Mouse (Mus musculus): ENCODE data around the gene Taf1a. TPM values are rescaled to one million over a fixed set of nuclear protein-coding genes. Genes with fewer than 3 reads are reported as not detected.

The Taf1a gene
- 21.0 TPM for total RNA-seq (2023)

DNA sequence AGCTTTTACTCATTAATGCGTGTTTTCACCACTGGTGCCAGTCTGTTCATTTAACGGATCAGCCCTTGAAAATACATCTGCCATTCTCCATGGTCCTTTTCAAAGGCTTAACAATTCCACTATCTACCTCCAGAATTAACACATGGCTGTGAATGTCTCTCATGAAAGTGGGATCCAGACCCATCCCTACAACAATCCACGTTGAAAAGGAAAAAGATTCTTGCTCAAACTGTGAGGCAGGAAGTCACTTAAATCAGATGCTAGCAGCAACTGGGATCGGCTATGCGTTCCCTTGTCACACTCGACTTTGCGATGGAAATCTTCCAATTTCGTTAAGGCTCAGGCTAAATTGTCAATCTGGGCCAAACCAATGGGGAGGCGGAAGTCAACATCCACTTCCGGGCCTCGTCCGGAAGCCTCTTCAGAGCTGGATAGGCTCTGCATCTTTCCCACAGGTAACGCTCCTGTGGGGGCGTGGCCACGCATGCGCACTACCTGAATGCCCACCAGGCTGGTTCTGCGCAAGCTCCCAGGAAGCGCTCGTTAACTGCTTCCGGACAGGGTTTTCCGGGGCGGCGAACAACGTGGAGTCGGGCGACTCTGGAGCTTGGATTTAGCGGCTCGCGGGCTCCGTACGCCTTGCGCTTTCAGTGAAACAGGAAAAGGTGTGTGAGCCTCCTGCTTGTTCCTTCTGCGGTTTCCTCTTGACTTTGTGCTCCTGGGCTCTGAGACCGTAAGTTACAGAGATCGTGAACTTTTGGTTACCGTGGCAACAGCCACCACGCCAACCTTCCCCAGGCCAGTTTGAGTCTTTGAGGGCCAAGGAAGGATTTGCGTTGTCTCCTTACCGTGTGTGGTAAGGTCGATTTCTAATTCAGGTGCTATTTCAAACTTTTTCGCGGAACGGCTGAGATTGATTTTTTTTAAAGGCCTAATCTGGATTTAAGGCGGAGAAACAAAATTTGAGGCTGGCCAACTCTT is at the start of gene Taf1a:
Gene Taf1a, plus strand, starts transcription at position 556 of the 981 bp plus-strand sequence.

DNA sequence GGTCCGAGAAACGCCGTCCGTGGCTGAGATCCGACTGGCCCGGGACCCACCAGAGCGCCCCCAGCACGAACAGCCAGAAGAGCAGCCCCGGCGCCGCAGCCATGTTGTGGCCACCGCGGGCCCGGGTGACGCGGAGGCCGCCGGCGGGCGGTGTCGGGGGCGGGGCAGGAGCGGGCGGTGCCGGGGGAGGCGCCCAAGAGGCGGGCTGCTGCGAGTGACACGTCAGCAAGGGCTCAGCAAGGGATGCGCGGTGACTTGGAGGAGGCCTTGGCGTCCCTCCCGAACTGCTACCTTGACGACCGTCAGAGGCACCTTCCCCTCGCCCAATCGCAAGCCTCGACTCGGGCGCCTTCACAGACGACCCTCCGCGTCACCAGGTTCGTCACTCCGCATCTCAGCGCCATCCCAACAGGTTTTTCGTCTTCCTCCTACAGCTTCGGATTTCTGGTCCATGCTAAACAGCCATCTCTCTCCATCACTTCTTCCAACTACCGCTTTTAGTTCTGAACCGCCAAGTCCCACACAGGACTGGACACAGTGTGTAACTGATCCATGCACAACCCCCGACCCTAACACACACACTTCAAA is 19.3 kb upstream of the Taf1a start, which contains the start of gene Mia3:
Gene Mia3, minus strand, starts transcription at position 127 of the 588 bp plus-strand sequence.

DNA sequence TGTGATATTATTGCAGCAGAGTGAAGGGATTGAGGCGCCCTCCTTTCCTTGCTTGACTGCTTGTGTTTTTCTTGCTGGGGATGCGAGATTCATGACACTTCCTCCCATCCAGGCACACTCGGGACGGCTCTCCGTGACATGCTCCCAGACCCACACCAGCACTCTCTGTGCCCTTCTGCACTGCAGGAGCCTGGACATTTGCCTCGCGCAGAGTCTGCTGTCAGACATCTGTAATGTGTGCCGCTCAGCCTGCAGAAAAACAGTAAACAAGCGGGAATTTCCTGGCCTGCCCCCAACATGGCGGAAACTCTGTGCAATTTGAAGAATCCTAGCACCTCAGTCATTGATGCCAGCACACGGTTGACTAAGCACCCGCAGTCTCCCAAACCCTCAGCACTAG is 29.1 kb downstream of the Taf1a start, which contains the start of gene Hhipl2:
Gene Hhipl2, plus strand, starts transcription at position 343 of the 400 bp plus-strand sequence.

Other genes starting within 250 kb of the Taf1a start
- gene Disp1, start 167.5 kb upstream of the Taf1a start, total RNA-seq (2023) = 26.9 TPM
- 43.6 TPM for gene Aida, start 92.4 kb upstream of the Taf1a start, total RNA-seq (2023)
- 47.4 TPM for gene Brox, start 91.7 kb upstream of the Taf1a start, total RNA-seq (2023)
- gene Mia3, start 19.4 kb upstream of the Taf1a start, total RNA-seq (2023) = 198 TPM
- not detected for gene Hhipl2, start 29.2 kb downstream of the Taf1a start, total RNA-seq (2023)

All from CD4-positive naive resting alpha-beta T cell, adult 57 days (primary cell).